Mouse (Mus musculus) testis, postnatal 10 days (tissue): Measurements from ENCODE around the gene Ston1.

Experiments
- DNase-seq: peaks from one replicate; pipeline ENCODE4 v3.0.0; 2021; ENCODE audit warnings: low spot score

Ston1 gene

DNA sequence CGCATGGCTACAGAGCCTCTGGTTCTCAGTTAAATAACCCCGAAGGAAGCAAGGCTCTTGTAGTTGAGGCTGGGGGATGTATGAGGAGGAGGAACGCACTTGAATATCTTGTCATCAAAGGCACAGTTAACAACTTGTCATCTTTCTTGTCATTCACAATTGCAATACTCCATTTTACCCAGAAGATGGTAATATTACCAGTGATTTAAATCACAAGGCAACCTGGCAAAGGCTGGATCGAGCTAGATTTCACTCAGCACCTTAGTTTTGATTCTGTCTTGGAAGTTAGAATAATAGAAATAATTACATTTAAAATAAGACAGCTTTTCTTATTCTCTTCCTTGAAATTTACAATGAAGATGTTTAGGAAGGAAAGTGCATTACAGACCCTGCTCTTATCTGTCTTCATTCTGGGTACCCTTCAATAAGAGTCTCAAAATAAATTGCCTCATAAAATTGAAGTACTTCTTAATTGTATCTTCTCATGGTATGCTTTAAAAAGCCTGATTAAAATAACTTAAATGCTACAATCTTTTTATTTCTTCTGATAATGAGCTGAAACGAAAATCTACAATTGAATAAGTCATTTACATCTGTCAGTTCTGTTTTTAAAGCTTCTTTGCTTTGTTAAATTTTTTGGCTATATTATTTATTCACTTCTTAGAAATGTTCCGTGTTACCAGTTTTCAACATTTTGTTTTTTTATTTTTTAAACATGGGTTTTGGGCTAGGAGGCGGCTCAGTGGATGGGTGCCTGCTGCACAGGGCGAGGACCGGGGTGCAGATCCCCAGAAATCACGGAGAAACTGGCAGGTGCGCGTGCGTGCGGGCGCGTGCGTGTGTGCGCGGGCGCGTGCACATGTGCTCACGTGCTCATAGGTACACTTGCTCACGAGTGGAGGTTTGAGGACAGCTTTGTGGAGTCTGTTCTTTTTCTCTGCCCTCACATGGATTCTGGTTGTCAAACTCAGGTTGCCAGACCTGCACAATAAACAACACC, 78.1 kb downstream of the Ston1 start:
- DNase-seq: no peak

DNA sequence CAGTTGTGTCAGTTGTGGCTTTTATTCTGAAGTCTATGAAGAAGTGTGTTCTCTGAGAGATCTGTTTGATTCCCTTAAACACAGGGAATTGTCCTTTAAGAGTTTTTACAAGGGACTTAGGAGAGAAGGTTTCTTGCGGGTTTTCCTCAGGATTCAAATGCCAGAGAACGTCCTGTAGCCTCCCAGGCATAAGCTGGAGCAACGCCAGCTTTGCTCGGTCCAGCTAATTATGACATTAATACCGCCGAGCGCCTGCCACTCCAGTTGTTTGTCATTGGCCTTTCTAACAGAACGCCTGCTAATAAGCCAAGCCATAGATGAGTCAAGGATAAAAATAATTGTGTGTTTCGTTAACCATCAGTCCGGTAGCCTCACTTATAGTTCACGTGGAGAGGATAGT, 90.7 kb downstream of the Ston1 start:
- no peak for DNase-seq

DNA sequence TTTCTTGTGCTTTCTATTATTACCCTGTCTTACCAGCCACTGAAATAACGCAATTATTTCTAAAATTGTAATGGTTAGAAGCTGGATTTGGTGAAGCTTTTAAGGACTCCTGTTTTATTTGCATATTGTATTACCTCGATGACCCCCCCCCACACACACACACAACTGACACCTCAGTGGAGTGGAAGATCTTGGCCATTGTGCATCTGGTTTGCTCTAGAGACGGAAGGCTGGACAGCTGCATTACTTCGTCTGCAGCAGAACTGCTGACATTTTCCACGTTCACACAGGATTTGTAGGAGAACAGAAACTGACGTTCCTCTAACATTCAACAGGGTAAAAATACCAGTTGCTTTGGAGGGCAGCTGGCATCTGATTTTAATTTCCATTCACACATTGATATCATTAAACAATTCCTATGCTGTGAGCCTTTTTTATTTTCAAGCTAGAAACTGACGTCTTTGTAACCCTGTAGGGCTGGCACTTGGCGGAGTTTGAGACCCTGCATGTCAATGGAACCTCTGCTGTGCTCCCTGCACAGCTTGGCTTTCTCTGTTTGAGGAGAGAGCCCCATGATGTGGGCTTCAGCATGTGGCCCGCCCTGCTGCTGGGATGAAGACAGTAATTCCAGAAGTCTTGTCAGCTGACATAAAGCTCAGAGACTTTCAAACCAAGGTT, 99.3 kb downstream of the Ston1 start:
- DNase-seq: no peak

- no peak for DNase-seq
These were observed 103.4 kb downstream of the Ston1 start for GRCm38 (mm10) chr17:88700901-88701300.

- DNase-seq: no peak
These were observed 104.9 kb downstream of the Ston1 start for GRCm38 (mm10) chr17:88702345-88702744.

DNA sequence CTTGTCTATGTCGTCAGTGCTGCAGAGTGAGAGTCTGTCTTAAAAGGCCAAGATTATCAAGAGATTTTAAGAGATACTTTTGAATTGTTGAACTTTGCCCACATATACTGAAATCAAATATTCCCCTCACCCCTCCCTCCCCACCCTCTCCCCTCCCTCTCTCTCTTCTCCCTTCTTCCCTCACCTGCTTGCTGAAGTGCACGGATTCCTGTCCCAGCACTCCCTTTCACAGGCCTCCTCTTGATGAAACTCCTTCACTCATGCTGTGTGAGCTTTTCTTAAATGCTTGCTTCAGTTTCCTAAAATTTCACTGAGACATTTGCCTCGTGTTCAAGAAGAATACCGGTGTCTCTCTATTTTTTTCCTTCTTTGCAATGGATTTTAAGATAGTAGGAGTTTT, 105.6 kb downstream of the Ston1 start:
- DNase-seq: no peak

GRCm38 (mm10) chr17:88706231-88706649, 108.8 kb downstream of the Ston1 start:
- no peak for DNase-seq
